In genomic region chr6:51207587-51208361, GRCm38 (mm10) we compare ENCODE assay signal across 8 mouse cellular contexts.
DNase-seq lines count a peak whose midpoint lies in the region; ATAC-seq lines count a peak whose summit lies in the region.

No protein-coding gene starts in this region.

- H3K27me3 ChIP-seq in hindbrain, embryonic 10.5 days (ENCODE audit: insufficient read depth, poor library complexity, severe bottlenecking), result peaks cover 26% of the 10 kb centered on the region
- peaks cover 9% of the 10 kb centered on the region for H3K27me3 ChIP-seq in midbrain, embryonic 13.5 days

- H3K4me2 ChIP-seq in midbrain, embryonic 13.5 days (replicated peaks), result peak overlapping the region; percentile 55

- peak overlapping the region; percentile 81 for H3K27ac ChIP-seq in hindbrain, embryonic 10.5 days
- H3K27ac ChIP-seq in midbrain, embryonic 13.5 days, result peak overlapping the region; percentile 89

- 2% methylated on average over 21 of the region's 21 CpGs for WGBS in hindbrain, embryonic 10.5 days
- WGBS in midbrain, embryonic 13.5 days, result 2% methylated on average over 21 of the region's 21 CpGs

- ATAC-seq in midbrain, embryonic 13.5 days, result peak; percentile 76

- no peaks in the 10 kb centered on the region for H3K9me3 ChIP-seq in hindbrain, embryonic 10.5 days
- H3K9me3 ChIP-seq in midbrain, embryonic 13.5 days, result no peaks in the 10 kb centered on the region

- H3K4me1 ChIP-seq in hindbrain, embryonic 10.5 days (replicated peaks), result peaks cover 22% of the 10 kb centered on the region
- peaks cover 20% of the 10 kb centered on the region for H3K4me1 ChIP-seq in midbrain, embryonic 13.5 days (replicated peaks)

- peak; percentile 27 to 38 for DNase-seq in cerebellum, postnatal 14 days
- DNase-seq in cerebellum, adult 9-10 months, result no peak
- DNase-seq in MN1 (ENCODE audit: low spot score), result peak; percentile 34
- peak; percentile 46 for DNase-seq in hindbrain, embryonic 10.5 days (ENCODE audit: low spot score)
- no peak for DNase-seq in frontal cortex, postnatal 25 days (ENCODE audit: low spot score in 2 of 2)
- no peak for DNase-seq in cerebellum, postnatal 36 days
- no peak for DNase-seq in kidney, postnatal 10 days

- no peaks in the 10 kb centered on the region for H3K36me3 ChIP-seq in hindbrain, embryonic 10.5 days
- no peaks in the 10 kb centered on the region for H3K36me3 ChIP-seq in midbrain, embryonic 13.5 days

- peak overlapping the region; percentile 36 for H3K4me3 ChIP-seq in hindbrain, embryonic 10.5 days
- H3K4me3 ChIP-seq in midbrain, embryonic 13.5 days (replicated peaks), result peak overlapping the region; percentile 23

- peak overlapping the region; percentile 69 for H3K9ac ChIP-seq in midbrain, embryonic 13.5 days (replicated peaks)

Comparison
In these comparisons a context has a peak if more than half of its experiments do, and no peak if none do; other contexts are left out.
1. DNase-seq: peak in cerebellum, postnatal 14 days (2 of 2), MN1 (single experiment) and hindbrain, embryonic 10.5 days (single experiment); none in cerebellum, adult 9-10 months (single experiment), frontal cortex, postnatal 25 days (0 of 2), cerebellum, postnatal 36 days (0 of 2) and kidney, postnatal 10 days (single experiment).